Mouse (Mus musculus): ENCODE results near the gene Kalrn. TPM values are rescaled to one million over a fixed set of nuclear protein-coding genes. Genes with fewer than 3 reads are reported as not detected.

Gene Kalrn
- polyA plus RNA-seq, 1 experiment from 2014 or later = 25.5 TPM

DNA sequence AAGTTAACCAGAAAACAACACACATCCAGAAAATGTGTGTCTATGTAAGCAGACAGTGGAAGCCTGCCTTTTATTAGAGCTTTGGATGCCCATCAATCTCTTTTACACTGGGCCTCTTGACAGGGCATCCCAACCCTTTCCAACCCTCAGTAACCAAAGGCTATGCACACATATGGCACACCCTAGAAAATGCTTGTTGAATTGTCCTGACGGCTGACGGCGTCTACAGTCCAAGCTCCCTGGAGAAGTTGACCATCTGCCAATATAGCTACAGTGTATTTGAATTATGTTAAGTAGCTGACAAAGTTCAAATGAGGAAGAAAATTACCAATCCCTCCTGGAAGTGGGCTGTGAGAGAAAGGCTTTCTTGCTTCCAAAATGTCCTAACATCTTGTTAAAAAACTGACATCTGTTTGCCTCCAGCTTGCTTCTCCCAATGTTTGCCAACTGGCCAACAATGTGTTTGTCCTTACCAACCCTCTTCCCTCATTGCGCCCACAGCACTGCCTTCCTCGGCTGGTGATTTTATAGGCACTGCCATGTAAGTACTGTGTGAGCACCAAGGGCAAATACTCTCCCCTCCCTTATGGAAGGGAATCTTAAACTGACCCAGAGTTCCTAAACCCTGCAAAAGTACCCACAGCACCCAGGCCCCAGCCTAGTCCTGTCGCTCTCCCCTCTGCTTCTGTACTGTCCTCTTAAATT lies 26.4 kb downstream of the Kalrn start:
- Histone ChIP-seq H3K4me3 (no peak overlapping the region), H3K36me3 (0 out of 2 replicates have a peak, but pooled peaks cover 3% of the 10 kb centered on the region), H3K4me1 (peaks cover 24% of the 10 kb centered on the region), H3K27me3 (replicated peaks) (no peaks in the 10 kb centered on the region), H3K9ac (no peak overlapping the region), H3K9me3 (no peaks in the 10 kb centered on the region), H3K27ac (no peak overlapping the region), H3K4me2 (replicated peaks) (no peak overlapping the region)
- ATAC-seq (ENCODE audit: low FRiP score, low read depth) = 0 out of 2 replicates have a peak, but pooled peaks have one; percentile 44
- WGBS = 56% methylated on average over 6 of the region's 6 CpGs

DNA sequence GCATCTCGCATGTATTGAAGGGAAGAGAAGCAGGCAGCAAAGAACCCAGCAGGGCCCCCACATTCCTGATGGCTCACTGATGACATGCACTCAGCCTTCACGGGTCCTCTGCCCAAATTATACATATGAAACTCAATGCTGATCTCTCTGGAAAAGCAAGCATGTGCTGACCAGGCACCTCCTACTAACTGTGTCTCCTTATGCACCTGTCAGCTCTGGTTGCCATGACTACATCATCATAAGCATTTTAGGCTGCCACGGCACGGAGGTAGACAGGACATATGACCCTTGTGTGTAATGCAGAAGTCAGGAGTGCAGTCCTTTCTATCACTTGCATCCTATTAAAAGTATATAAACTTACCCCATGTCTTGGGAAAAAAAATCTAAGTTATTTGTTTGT lies 29.6 kb downstream of the Kalrn start:
- no peaks in the 10 kb centered on the region for H3K9me3 ChIP-seq
- no peak overlapping the region for H3K9ac ChIP-seq
- H3K36me3 ChIP-seq = 0 out of 2 replicates have a peak, but pooled peaks cover 3% of the 10 kb centered on the region
- no peak overlapping the region for H3K4me2 ChIP-seq (replicated peaks)
- H3K4me1 ChIP-seq = peaks cover 24% of the 10 kb centered on the region
- no peak overlapping the region for H3K27ac ChIP-seq
- no peaks in the 10 kb centered on the region for H3K27me3 ChIP-seq (replicated peaks)
- WGBS = 73% methylated on average over 4 of the region's 4 CpGs
- no peak overlapping the region for H3K4me3 ChIP-seq
- ATAC-seq (ENCODE audit: low FRiP score, low read depth) = no peak

GRCm38 (mm10) chr16:34542341-34542740 lies 31.0 kb downstream of the Kalrn start:
- Histone ChIP-seq H3K9me3 (no peaks in the 10 kb centered on the region), H3K4me3 (no peak overlapping the region), H3K4me2 (replicated peaks) (no peak overlapping the region), H3K4me1 (peaks cover 11% of the 10 kb centered on the region), H3K36me3 (0 out of 2 replicates have a peak, but pooled peaks cover 3% of the 10 kb centered on the region), H3K27me3 (replicated peaks) (no peaks in the 10 kb centered on the region), H3K9ac (no peak overlapping the region), H3K27ac (no peak overlapping the region)
- ATAC-seq (ENCODE audit: low FRiP score, low read depth) = no peak
- 97% methylated on average over 2 of the region's 2 CpGs for WGBS

DNA sequence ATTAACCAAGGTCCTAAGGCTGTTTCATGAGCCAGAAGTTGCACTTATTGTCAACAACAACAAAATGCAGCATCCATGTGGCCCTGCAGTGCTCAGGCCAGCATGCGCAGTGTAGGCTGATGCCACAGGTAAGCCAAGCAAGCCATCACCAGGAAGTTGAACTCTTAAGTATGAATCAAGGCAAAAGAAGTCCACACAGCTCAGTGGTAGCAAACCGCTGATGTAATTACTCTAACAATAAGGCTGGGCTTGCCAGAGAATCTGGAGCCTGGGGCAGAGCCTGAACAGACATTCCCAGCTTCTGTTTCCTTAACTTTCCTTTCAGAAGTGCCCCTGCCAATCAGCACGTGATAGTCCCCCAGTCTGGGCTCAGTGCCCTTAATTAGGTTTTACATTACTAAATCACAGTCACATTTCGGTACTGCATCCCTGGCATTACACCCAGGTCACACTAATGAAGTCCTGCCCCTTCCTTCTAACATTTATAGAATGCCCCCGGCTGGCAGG lies 34.6 kb downstream of the Kalrn start:
- H3K27ac ChIP-seq = no peak overlapping the region
- peaks cover 21% of the 10 kb centered on the region for H3K4me1 ChIP-seq
- H3K9ac ChIP-seq = no peak overlapping the region
- ATAC-seq (ENCODE audit: low FRiP score, low read depth) = no peak
- no peaks in the 10 kb centered on the region for H3K9me3 ChIP-seq
- 0 out of 2 replicates have a peak, but pooled peaks cover 2% of the 10 kb centered on the region for H3K36me3 ChIP-seq
- no peak overlapping the region for H3K4me3 ChIP-seq
- H3K27me3 ChIP-seq (replicated peaks) = no peaks in the 10 kb centered on the region
- WGBS = 82% methylated on average over 5 of the region's 5 CpGs
- no peak overlapping the region for H3K4me2 ChIP-seq (replicated peaks)

DNA sequence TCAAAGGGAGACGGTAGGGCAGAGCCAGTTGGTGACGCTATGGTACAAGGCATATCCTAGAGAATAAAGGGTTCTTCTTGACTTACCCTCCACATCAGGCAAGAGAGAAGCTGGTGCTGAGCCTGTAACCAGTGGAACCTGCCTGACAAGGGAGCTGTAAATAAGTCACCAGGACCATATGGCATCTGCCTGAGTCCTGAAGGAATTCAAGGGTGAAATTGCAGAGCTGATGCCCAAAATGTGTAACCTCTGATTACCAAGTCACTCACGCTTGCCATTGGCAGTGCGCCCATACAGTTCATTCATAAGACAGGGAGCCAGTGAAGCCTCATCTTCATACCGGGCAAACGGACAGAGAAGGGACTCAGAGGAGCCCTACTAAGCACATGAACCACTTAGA lies 37.0 kb downstream of the Kalrn start:
- Histone ChIP-seq H3K36me3 (no peaks in the 10 kb centered on the region), H3K27ac (no peak overlapping the region), H3K4me1 (peaks cover 21% of the 10 kb centered on the region), H3K9me3 (no peaks in the 10 kb centered on the region), H3K4me2 (replicated peaks) (no peak overlapping the region), H3K27me3 (replicated peaks) (no peaks in the 10 kb centered on the region), H3K4me3 (no peak overlapping the region), H3K9ac (no peak overlapping the region)
- no peak for ATAC-seq (ENCODE audit: low FRiP score, low read depth)
- 70% methylated on average over 6 of the region's 6 CpGs for WGBS

- H3K4me1 ChIP-seq = peaks cover 18% of the 10 kb centered on the region
- no peaks in the 10 kb centered on the region for H3K36me3 ChIP-seq
- ATAC-seq (ENCODE audit: low FRiP score, low read depth) = no peak
- no peaks in the 10 kb centered on the region for H3K9me3 ChIP-seq
- WGBS = 41% methylated on average over 7 of the region's 7 CpGs
- no peak overlapping the region for H3K9ac ChIP-seq
- H3K27me3 ChIP-seq (replicated peaks) = no peaks in the 10 kb centered on the region
- H3K27ac ChIP-seq = no peak overlapping the region
- no peak overlapping the region for H3K4me3 ChIP-seq
- no peak overlapping the region for H3K4me2 ChIP-seq (replicated peaks)
These were observed 38.2 kb downstream of the Kalrn start for GRCm38 (mm10) chr16:34535135-34535534.

GRCm38 (mm10) chr16:34531506-34531905 lies 41.8 kb downstream of the Kalrn start:
- H3K4me3 ChIP-seq = no peak overlapping the region
- H3K4me2 ChIP-seq (replicated peaks) = no peak overlapping the region
- no peaks in the 10 kb centered on the region for H3K9me3 ChIP-seq
- no peaks in the 10 kb centered on the region for H3K27me3 ChIP-seq (replicated peaks)
- peaks cover 17% of the 10 kb centered on the region for H3K4me1 ChIP-seq
- H3K27ac ChIP-seq = no peak overlapping the region
- ATAC-seq (ENCODE audit: low FRiP score, low read depth) = no peak
- H3K9ac ChIP-seq = no peak overlapping the region
- H3K36me3 ChIP-seq = no peaks in the 10 kb centered on the region
- 2% methylated on average over 1 of the region's 1 CpGs for WGBS

GRCm38 (mm10) chr16:34530029-34530428 lies 43.3 kb downstream of the Kalrn start:
- ATAC-seq (ENCODE audit: low FRiP score, low read depth) = no peak
- Histone ChIP-seq H3K4me1 (peaks cover 7% of the 10 kb centered on the region), H3K36me3 (no peaks in the 10 kb centered on the region), H3K27me3 (replicated peaks) (no peaks in the 10 kb centered on the region), H3K27ac (no peak overlapping the region), H3K9ac (no peak overlapping the region), H3K4me3 (no peak overlapping the region), H3K4me2 (replicated peaks) (no peak overlapping the region), H3K9me3 (no peaks in the 10 kb centered on the region)
- WGBS = 93% methylated on average over 5 of the region's 5 CpGs

DNA sequence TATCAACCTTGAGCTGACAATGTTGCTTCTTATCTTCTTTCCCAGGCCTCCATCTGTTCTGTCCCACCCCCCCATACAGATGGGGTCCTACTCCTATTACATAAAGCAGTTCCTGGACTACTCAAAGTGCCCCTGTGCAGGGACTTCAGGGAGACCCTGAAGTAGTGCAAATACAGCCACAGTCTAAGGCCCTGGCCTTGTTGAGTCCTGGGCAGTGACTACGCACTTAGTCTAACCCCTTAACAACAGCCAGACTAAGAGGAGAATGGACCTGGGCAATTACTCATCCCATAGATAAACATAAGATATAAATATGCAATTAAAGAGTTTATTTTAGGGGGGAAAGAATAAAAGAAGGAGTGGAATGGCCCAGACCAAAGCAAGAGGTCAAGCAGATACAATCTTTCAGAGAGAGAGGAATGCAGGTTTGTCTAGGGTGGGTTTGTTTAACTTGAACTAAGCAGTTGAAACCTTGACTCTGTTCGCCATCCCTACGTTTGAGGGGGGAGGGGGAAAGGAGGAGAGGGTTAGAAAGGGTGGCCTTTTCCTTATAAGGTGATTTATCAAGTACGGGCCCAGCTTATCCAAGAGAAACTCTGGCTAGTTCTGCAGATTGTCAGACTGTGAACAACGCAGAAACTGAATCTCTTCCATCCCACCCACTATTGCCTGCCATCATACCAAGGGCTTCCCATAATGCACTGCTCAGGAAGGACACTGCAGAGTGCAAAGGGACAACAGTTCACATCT lies 44.9 kb downstream of the Kalrn start:
- 79% methylated on average over 5 of the region's 5 CpGs for WGBS

DNA sequence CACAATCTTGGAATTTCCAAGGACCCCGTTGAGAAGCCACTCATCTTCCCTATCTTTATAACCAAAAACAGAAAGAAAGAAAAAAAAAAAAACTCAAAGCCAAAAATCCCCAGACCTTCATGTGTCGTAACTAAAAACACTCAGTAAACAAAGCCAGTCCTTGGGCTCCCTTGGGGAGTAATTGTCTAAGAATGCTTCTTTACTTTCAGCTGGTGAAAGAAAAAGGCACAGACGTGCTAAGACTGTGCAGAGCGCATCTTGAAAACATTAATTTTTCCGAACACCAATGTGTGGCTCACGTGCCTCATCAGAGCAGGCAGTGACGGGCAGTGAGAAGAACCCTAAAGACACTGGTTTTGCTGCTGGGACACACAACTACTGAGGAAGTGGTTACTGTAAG lies 47.0 kb downstream of the Kalrn start:
- no peaks in the 10 kb centered on the region for H3K36me3 ChIP-seq
- H3K27ac ChIP-seq = no peak overlapping the region
- H3K9ac ChIP-seq = no peak overlapping the region
- no peak overlapping the region for H3K4me2 ChIP-seq (replicated peaks)
- 79% methylated on average over 7 of the region's 7 CpGs for WGBS
- peaks cover 4% of the 10 kb centered on the region; the same call in 1 of the 2 replicates for H3K4me1 ChIP-seq
- H3K27me3 ChIP-seq (replicated peaks) = no peaks in the 10 kb centered on the region
- no peaks in the 10 kb centered on the region for H3K9me3 ChIP-seq
- no peak overlapping the region for H3K4me3 ChIP-seq
- ATAC-seq (ENCODE audit: low FRiP score, low read depth) = no peak

More for the DNA sequence above, 44.9 kb downstream of the Kalrn start:
- no peaks in the 10 kb centered on the region for H3K9me3 ChIP-seq
- peaks cover 4% of the 10 kb centered on the region; the same call in 1 of the 2 replicates for H3K4me1 ChIP-seq
- ATAC-seq (ENCODE audit: low FRiP score, low read depth) = no peak
- no peak overlapping the region for H3K4me2 ChIP-seq (replicated peaks)
- no peak overlapping the region for H3K9ac ChIP-seq
- H3K4me3 ChIP-seq = no peak overlapping the region
- H3K27me3 ChIP-seq (replicated peaks) = no peaks in the 10 kb centered on the region
- H3K36me3 ChIP-seq = no peaks in the 10 kb centered on the region
- H3K27ac ChIP-seq = no peak overlapping the region

DNA sequence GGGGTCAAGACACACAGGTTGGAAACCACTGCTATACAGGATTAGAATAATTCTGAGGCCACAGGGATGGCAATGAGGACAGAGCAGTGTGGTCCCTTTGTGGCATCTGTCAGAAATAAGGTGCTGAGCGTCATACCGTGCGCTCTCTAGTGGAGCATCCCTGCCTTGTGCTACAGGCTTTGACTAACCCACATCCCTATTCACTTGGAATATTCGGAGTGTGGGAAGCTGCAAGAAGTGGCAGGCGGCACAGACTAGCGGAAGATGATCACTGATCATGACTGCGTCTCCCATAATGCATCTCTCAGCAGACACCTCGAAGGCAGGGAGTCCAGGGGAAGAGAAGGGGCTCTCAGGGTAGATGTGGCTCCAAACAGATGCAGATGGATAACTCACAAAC lies 47.5 kb downstream of the Kalrn start:
- Histone ChIP-seq H3K27ac (no peak overlapping the region), H3K4me2 (replicated peaks) (no peak overlapping the region), H3K36me3 (no peaks in the 10 kb centered on the region), H3K9me3 (no peaks in the 10 kb centered on the region), H3K4me1 (peaks cover 4% of the 10 kb centered on the region; the same call in 1 of the 2 replicates), H3K27me3 (replicated peaks) (no peaks in the 10 kb centered on the region), H3K4me3 (no peak overlapping the region), H3K9ac (no peak overlapping the region)
- no peak for ATAC-seq (ENCODE audit: low FRiP score, low read depth)
- WGBS = 80% methylated on average over 8 of the region's 8 CpGs

- 69% methylated on average over 3 of the region's 3 CpGs for WGBS
- no peak for ATAC-seq (ENCODE audit: low FRiP score, low read depth)
- Histone ChIP-seq H3K4me1 (peaks cover 4% of the 10 kb centered on the region; the same call in 1 of the 2 replicates), H3K9ac (no peak overlapping the region), H3K36me3 (no peaks in the 10 kb centered on the region), H3K4me2 (replicated peaks) (no peak overlapping the region), H3K27ac (no peak overlapping the region), H3K4me3 (no peak overlapping the region), H3K27me3 (replicated peaks) (no peaks in the 10 kb centered on the region), H3K9me3 (no peaks in the 10 kb centered on the region)
These were observed 48.1 kb downstream of the Kalrn start for GRCm38 (mm10) chr16:34525205-34525604.

All from neural tube, embryonic 12.5 days (tissue).